Mouse (Mus musculus) hematopoietic multipotent progenitor cell, adult 10-12 weeks (in vitro differentiated cells): ENCODE results near the gene Slc13a2. TPM values are rescaled to one million over a fixed set of nuclear protein-coding genes. Genes with fewer than 3 reads are reported as not detected.

Source experiments
- polyA plus RNA-seq: library from polyadenylated mRNA; stranded (reverse); fragments of >175 nt; gene quantifications from 2 replicates; pipeline ENCODE4 v1.2.3, GENCODE M21; 2012; ENCODE audit warnings: low replicate concordance

The Slc13a2 gene
- polyA plus RNA-seq = 0.12 TPM in 1 of 2 replicates, not detected in the other

DNA sequence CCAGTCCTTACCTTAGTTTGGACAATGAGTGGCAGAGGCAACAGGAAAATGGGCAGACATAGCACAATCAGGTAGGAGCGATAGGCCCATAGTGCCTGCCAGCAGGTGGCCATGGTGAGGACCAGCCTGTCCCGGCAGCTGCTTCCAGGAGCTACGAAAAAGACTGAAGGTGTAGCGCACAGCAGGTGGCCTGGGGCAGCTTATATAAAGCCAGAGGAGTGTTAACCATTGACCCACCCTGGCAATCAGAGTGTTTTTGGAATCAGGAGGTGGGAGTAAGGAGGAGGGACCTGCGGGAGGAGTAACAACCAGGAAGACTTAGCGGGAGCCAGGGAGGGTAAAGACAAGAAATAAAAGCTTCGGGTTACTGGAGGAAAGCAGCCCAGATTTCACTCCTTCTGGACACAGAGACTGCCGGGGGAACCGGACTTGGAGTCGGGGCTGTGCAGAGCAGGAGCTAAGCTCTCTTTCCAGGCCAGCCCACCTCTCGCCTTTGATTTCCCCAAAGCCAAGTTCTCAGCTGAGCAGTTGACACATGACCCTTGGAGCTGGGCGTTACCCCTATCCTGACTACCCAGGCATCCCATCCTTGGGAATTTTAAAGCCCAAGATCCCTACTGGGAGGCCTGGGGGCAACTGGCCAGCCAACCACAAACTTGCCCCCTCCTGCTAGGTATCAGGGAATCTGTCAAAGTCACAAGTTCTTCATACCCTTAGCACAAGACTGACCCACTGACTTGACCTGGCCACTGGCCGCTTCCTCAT is at the start of gene Slc13a2:
Gene Slc13a2 (minus strand): TSS at position 163 of the 765 bp plus-strand sequence.

DNA sequence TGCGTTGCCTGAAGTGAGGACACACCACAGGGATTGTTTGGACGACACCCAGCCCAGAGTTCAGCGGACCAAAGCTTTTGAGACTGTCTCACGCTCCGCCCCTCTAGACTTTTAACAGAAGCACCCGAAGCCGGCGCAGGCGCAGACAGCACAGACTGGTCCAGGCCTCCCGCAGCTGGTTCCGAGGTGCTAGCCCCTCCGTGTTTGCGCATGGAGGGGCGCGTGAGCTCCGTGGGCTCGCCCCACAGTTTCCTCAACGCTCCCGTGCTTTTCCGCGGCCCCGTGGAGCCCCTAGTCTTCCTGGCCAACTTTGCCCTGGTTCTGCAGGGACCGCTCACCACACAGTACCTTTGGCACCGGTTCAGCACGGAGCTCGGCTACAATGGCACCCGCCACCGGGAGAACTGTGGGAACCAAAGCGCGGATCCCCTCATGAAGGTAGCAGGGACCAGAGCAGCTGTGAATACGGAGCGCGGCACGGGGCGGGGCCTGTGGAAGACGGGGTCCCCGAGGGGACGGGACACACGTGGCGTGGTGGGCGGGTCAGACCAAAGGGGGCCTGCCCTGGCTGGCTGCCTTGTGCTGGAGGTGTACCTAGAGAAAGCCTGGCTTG is 43.7 kb upstream of the Slc13a2 start, which contains the start of gene Slc46a1:
Gene Slc46a1 (plus strand): TSS at position 130 of the 613 bp plus-strand sequence.

DNA sequence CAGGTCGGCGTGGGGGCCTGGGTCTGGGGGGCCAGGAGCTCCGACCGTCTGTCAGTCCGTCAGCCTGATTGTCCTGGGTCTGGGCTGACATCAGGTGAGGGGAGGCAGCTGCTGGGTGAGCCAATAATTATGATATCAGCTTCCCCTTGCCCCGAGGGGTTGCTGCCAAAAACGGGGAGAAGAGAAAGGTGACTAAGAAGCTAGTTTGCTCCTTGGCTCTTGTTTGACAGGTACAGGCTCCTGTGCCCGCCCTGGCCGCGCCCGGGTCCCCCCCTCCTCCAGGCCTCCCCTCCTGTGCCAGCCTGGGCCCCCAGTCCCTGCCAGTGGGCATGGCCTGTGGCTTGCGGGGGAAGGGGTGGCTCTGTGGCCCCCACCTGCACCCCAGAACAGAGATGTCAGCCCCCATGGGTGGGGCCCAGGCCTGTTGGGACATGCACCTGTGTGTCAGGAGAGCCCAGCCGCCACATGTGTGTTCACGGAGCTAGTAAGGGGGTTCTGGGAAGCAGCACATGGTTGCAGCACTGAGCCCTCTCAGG is 35.4 kb downstream of the Slc13a2 start, which contains the start of gene Foxn1:
Gene Foxn1 (minus strand): TSS at position 51 of the 536 bp plus-strand sequence.

Other genes starting within 250 kb of the Slc13a2 start
- gene Nek8, start 245.5 kb downstream of the Slc13a2 start, polyA plus RNA-seq = 10.0 and 12.8 TPM in 2 replicates
- 27.8 and 37.9 TPM in 2 replicates for gene Tlcd1, start 245.5 kb downstream of the Slc13a2 start, polyA plus RNA-seq
- gene Rpl23a, start 238.6 kb downstream of the Slc13a2 start, polyA plus RNA-seq = 197 and 2,234 TPM in 2 replicates
- gene Rab34, start 233.8 kb downstream of the Slc13a2 start, polyA plus RNA-seq = 7.2 and 11.3 TPM in 2 replicates
- gene Proca1, start 228.8 kb downstream of the Slc13a2 start, polyA plus RNA-seq = 0.20 TPM in 1 of 2 replicates, not detected in the other
- 7.2 and 15.6 TPM in 2 replicates for gene Sdf2, start 176.5 kb downstream of the Slc13a2 start, polyA plus RNA-seq
- gene Supt6, start 176.2 kb downstream of the Slc13a2 start, polyA plus RNA-seq = 68.1 and 97.6 TPM in 2 replicates
- gene 2610507B11Rik, start 160.5 kb downstream of the Slc13a2 start, polyA plus RNA-seq = 23.0 and 73.1 TPM in 2 replicates
- not detected in 2 replicates for gene BC030499, start 131.4 kb downstream of the Slc13a2 start, polyA plus RNA-seq
- gene Spag5, start 120.7 kb downstream of the Slc13a2 start, polyA plus RNA-seq = 2.1 and 18.1 TPM in 2 replicates
- gene Aldoc, start 99.2 kb downstream of the Slc13a2 start, polyA plus RNA-seq = 0.53 and 3.2 TPM in 2 replicates
- 39.9 and 105 TPM in 2 replicates for gene Pigs, start 93.8 kb downstream of the Slc13a2 start, polyA plus RNA-seq
- gene Unc119, start 78.7 kb downstream of the Slc13a2 start, polyA plus RNA-seq = 58.3 and 116 TPM in 2 replicates
- gene Foxn1, start 35.7 kb downstream of the Slc13a2 start, polyA plus RNA-seq = not detected in 2 replicates
- 1.1 and 1.9 TPM in 2 replicates for gene Slc46a1, start 43.5 kb upstream of the Slc13a2 start, polyA plus RNA-seq
- gene Sarm1, start 75.5 kb upstream of the Slc13a2 start, polyA plus RNA-seq = 0.72 and 1.3 TPM in 2 replicates
- not detected in 2 replicates for gene Vtn, start 76.9 kb upstream of the Slc13a2 start, polyA plus RNA-seq
- not detected in 2 replicates for gene Sebox, start 81.2 kb upstream of the Slc13a2 start, polyA plus RNA-seq
- 12.6 and 34.2 TPM in 2 replicates for gene Tmem199, start 90.0 kb upstream of the Slc13a2 start, polyA plus RNA-seq
- gene Poldip2, start 90.0 kb upstream of the Slc13a2 start, polyA plus RNA-seq = 19.9 and 24.5 TPM in 2 replicates
- 7.6 and 11.1 TPM in 2 replicates for gene Tnfaip1, start 114.1 kb upstream of the Slc13a2 start, polyA plus RNA-seq
- 16.0 and 48.5 TPM in 2 replicates for gene Ift20, start 114.1 kb upstream of the Slc13a2 start, polyA plus RNA-seq
- gene Tmem97, start 128.6 kb upstream of the Slc13a2 start, polyA plus RNA-seq = 3.9 and 6.0 TPM in 2 replicates